Mouse (Mus musculus) small intestine, adult 2 months (tissue): ENCODE measurements around the gene Gm13287. TPM values are rescaled to one million over a fixed set of nuclear protein-coding genes. Genes with fewer than 3 reads are reported as not detected.
"Not testable (repeated sequence)": the region's sequence is repeated elsewhere in the genome, so short reads cannot be mapped to it uniquely, and the experiment has no call there.

Experiments
- H3K27ac ChIP-seq: fragments of 200-500 bp; 2 replicates; pipeline ENCODE4 v1.5.1; 2012; ENCODE audit warnings: low read depth, low read length, control low read depth, inconsistent platforms; ENCODE audit not compliant: insufficient read depth
- H3K27me3 ChIP-seq: fragments of 200-500 bp; 2 replicates; pipeline ENCODE4 v1.6.1; 2012; ENCODE audit warnings: mild to moderate bottlenecking, moderate library complexity, low read length, inconsistent platforms; ENCODE audit not compliant: control insufficient read depth, insufficient read depth
- H3K36me3 ChIP-seq: fragments of 200-500 bp; 2 replicates; pipeline ENCODE4 v1.6.1; 2012; ENCODE audit warnings: mild to moderate bottlenecking, low read length, control low read depth, inconsistent platforms; ENCODE audit not compliant: control insufficient read depth, insufficient read depth
- H3K4me1 ChIP-seq: fragments of 200-500 bp; 2 replicates; pipeline ENCODE4 v1.6.1; 2012; ENCODE audit warnings: low read length, inconsistent platforms, mixed read lengths; ENCODE audit not compliant: control insufficient read depth, insufficient read depth, insufficient read length
- H3K4me3 ChIP-seq: fragments of 200-500 bp; 2 replicates; pipeline ENCODE4 v1.5.1; 2012; ENCODE audit warnings: low read depth, mild to moderate bottlenecking, control low read depth, inconsistent platforms, low read length, moderate library complexity
- CTCF ChIP-seq: fragments of 200-500 bp; IDR thresholded peaks from 2 replicates; pipeline ENCODE4 v1.5.1; 2012; ENCODE audit warnings: low read depth, mild to moderate bottlenecking, control low read depth, inconsistent platforms, low read length, moderate library complexity, mixed read lengths; ENCODE audit not compliant: insufficient replicate concordance, insufficient read length; ENCODE audit errors: extremely low read depth
- WGBS: fragments of 180-500 bp; shearing (Covaris S2); methylation state at CpG from one replicate; pipeline ENCODE4 v1.1.7; 2018; 5-methylcytosine and 5-hydroxymethylcytosine counted together
- polyA plus RNA-seq: library from polyadenylated mRNA; depleted of rRNA; stranded (reverse); fragments of >200 nt; gene quantifications from 2 replicates; pipeline ENCODE4 v1.2.3, GENCODE M21; 2012

The Gm13287 gene
- polyA plus RNA-seq, 1 experiment, result not detected

GRCm38 (mm10) chr4:88763384-88764018 is 39.6 kb upstream of the Gm13287 start:
- peak; percentile 34; the same call in 1 of the 2 replicates for TF ChIP-seq CTCF
- H3K27ac ChIP-seq, H3K27me3 ChIP-seq, H3K4me1 ChIP-seq, H3K36me3 ChIP-seq: not testable (repeated sequence)
- WGBS, result 4% methylated on average over 34 of the region's 42 CpGs
- peak overlapping the region; percentile 59 for H3K4me3 ChIP-seq

- not testable (repeated sequence) for H3K36me3 ChIP-seq, H3K4me1 ChIP-seq, H3K27me3 ChIP-seq, H3K27ac ChIP-seq, H3K4me3 ChIP-seq
- no CpG with 5 or more reads among the region's 32 CpGs for WGBS
These were observed 29.5 kb upstream of the Gm13287 start, which contains the start of gene Gm13290 for GRCm38 (mm10) chr4:88773534-88773933. TSS of gene Gm13290 (plus strand) at chr4:88773834.

DNA sequence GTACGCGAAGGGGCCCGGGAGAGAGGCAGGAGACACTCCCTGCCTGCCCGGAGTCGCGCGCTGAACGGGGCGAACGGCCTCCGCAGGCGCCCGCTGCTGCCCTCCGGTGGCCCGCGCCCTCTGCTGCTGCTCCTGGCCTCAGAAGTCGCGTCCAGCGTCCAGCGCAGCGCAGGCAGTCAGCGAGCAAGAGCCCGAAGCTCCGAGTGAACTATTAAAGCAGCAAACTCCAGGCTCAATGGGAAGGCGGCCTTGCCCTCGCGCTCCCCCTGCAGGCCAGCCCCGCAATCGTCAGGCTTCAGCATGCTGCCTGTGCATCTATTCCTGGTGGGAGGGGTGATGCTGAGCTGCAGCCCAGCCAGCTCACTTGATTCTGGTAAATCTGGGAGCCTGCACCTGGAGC is 26.4 kb upstream of the Gm13287 start, which contains the start of gene Gm13289:
Gene Gm13289 (plus strand): TSS at position 301 of the 400 bp plus-strand sequence.
- not testable (repeated sequence) for H3K36me3 ChIP-seq, H3K4me1 ChIP-seq, H3K27me3 ChIP-seq, H3K27ac ChIP-seq, H3K4me3 ChIP-seq
- WGBS, result no CpG with 5 or more reads among the region's 29 CpGs

GRCm38 (mm10) chr4:88779550-88779949 is 23.5 kb upstream of the Gm13287 start, which contains the start of gene Gm13272:
TSS of gene Gm13272 (plus strand) at chr4:88779850.
- not testable (repeated sequence) for H3K4me3 ChIP-seq, H3K27ac ChIP-seq, H3K4me1 ChIP-seq, H3K36me3 ChIP-seq, H3K27me3 ChIP-seq
- WGBS, result no CpG with 5 or more reads among the region's 29 CpGs

GRCm38 (mm10) chr4:88780320-88780719 is 22.7 kb upstream of the Gm13287 start:
- not testable (repeated sequence) for H3K4me1 ChIP-seq, H3K4me3 ChIP-seq, H3K27ac ChIP-seq, H3K27me3 ChIP-seq, H3K36me3 ChIP-seq
- 51% methylated on average over 16 of the region's 18 CpGs for WGBS

DNA sequence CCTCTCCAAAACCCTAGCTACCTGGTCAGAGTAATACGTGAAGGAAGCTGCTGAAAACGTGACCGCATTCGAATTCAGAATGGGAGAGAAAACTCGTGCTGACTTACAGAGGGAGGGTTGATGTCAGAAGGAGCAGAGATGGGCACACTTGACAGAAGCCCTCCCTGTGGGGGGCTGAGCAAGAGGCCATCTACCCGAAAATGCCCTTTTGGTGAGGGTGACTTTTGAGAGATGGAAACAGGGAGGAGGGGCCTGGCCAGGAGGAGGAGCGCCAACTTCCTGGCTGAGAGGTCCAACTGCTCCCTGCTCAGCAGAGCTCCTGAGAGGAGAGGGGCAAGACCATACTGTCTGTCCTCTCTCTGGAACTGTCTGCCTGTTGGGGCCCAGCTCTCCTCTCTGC is 21.2 kb upstream of the Gm13287 start, which contains the start of gene Ifnz:
Gene Ifnz (plus strand): TSS at position 301 of the 400 bp plus-strand sequence.
- not testable (repeated sequence) for H3K27ac ChIP-seq, H3K27me3 ChIP-seq, H3K4me1 ChIP-seq, H3K36me3 ChIP-seq
- WGBS, result 16% methylated on average over 5 of the region's 7 CpGs
- peak within 1 kb of the TSS; percentile 45 for H3K4me3 ChIP-seq

DNA sequence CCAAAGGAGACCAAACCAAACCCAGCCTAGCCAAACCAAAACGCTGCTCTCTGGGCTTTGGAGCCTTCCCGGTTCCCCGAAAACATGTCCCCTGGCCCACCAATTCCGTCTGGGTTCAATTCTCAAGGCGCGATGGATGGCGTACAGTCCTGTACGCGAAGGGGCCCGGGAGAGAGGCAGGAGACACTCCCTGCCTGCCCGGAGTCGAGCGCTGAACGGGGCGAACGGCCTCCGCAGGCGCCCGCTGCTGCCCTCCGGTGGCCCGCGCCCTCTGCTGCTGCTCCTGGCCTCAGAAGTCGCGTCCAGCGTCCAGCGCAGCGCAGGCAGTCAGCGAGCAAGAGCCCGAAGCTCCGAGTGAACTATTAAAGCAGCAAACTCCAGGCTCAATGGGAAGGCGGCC is 20.7 kb upstream of the Gm13287 start:
- H3K4me1 ChIP-seq, H3K36me3 ChIP-seq, H3K27me3 ChIP-seq, H3K27ac ChIP-seq: not testable (repeated sequence)
- peak overlapping the region; percentile 45 for H3K4me3 ChIP-seq
- 2% methylated on average over 4 of the region's 31 CpGs for WGBS

- H3K27me3 ChIP-seq, H3K4me1 ChIP-seq, H3K27ac ChIP-seq, H3K4me3 ChIP-seq, H3K36me3 ChIP-seq: not testable (repeated sequence)
- WGBS, result no CpG with 5 or more reads among the region's 27 CpGs
These were observed 17.6 kb upstream of the Gm13287 start, which contains the start of gene Gm13276 for GRCm38 (mm10) chr4:88785409-88785808. TSS of gene Gm13276 (plus strand) at chr4:88785709.

DNA sequence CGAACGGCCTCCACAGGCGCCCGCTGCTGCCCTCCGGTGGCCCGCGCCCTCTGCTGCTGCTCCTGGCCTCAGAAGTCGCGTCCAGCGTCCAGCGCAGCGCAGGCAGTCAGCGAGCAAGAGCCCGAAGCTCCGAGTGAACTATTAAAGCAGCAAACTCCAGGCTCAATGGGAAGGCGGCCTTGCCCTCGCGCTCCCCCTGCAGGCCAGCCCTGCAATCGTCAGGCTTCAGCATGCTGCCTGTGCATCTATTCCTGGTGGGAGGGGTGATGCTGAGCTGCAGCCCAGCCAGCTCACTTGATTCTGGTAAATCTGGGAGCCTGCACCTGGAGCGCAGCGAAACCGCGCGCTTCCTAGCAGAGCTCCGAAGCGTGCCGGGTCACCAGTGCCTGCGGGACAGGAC is 14.7 kb upstream of the Gm13287 start, which contains the start of gene Gm13277:
Gene Gm13277 (plus strand): TSS at position 231 of the 400 bp plus-strand sequence.
- H3K4me3 ChIP-seq, H3K36me3 ChIP-seq, H3K4me1 ChIP-seq, H3K27ac ChIP-seq, H3K27me3 ChIP-seq: not testable (repeated sequence)
- WGBS, result 0% methylated on average over 6 of the region's 28 CpGs

DNA sequence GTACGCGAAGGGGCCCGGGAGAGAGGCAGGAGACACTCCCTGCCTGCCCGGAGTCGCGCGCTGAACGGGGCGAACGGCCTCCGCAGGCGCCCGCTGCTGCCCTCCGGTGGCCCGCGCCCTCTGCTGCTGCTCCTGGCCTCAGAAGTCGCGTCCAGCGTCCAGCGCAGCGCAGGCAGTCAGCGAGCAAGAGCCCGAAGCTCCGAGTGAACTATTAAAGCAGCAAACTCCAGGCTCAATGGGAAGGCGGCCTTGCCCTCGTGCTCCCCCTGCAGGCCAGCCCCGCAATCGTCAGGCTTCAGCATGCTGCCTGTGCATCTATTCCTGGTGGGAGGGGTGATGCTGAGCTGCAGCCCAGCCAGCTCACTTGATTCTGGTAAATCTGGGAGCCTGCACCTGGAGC is 11.8 kb upstream of the Gm13287 start, which contains the start of gene Gm13278:
Gene Gm13278 (plus strand): TSS at position 301 of the 400 bp plus-strand sequence.
- H3K27me3 ChIP-seq, result not testable (repeated sequence)
- WGBS, result no CpG with 5 or more reads among the region's 28 CpGs

GRCm38 (mm10) chr4:88793936-88794675 is 8.9 kb upstream of the Gm13287 start, which contains the start of gene Gm13275:
TSS of gene Gm13275 (plus strand) at chr4:88794487.
- not testable (repeated sequence) for H3K27ac ChIP-seq, H3K36me3 ChIP-seq, H3K4me1 ChIP-seq, H3K4me3 ChIP-seq, H3K27me3 ChIP-seq
- under 1% methylated on average over 16 of the region's 52 CpGs for WGBS

More for the DNA sequence above, 11.8 kb upstream of the Gm13287 start, which contains the start of gene Gm13278:
- H3K36me3 ChIP-seq, H3K27ac ChIP-seq, H3K4me3 ChIP-seq, H3K4me1 ChIP-seq: not testable (repeated sequence)
